Mouse (Mus musculus): ENCODE results near the gene Rad51d. TPM values are rescaled to one million over a fixed set of nuclear protein-coding genes. Genes with fewer than 3 reads are reported as not detected.

The Rad51d gene
- 11.3 and 12.3 TPM in 2 replicates for polyA plus RNA-seq (2012; rRNA removed)

DNA sequence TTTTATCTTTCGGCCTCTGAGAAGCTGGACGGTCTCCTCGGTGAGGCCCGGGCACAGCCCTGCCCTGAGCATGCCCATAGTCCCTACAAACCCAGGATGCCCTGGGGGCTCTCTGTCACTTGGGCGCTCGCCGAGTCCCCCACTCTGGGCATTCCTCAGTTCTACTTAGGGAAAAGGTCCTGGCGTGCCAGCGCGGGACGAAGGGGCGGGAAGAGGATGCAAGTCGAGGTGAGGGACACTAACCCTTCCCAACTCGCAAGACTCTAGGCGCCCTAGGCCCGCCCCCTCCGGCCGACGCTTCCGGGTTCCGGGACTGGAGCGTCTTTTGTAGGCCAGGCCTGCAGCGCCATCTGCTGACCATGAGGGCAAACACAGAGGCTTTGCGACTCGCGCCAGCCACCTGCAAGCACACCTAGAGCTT is at the start of gene Rad51d:
TSS of gene Rad51d (minus strand) at position 273 of the 421 bp plus-strand sequence.

DNA sequence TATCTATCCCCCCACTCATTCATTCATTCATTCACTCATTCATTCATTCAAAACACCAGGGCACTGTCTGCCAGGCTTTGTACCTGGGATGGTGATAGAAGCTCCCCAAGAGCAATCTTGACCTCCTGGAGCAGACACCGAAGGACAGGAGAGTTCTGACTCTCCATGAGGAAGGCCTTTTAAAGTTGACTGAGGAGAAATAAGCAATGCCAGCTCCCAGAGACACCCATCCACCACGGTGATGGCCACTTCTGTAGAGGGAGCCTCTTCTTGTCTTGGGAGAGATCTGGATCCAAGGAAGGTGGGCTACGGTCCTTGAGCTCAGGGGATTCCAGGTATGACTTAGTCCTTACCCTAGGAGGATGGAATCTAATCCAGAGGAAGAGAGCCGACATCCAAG is 19.8 kb upstream of the Rad51d start, which contains the start of gene Unc45b:
TSS of gene Unc45b (plus strand) at position 301 of the 400 bp plus-strand sequence.

DNA sequence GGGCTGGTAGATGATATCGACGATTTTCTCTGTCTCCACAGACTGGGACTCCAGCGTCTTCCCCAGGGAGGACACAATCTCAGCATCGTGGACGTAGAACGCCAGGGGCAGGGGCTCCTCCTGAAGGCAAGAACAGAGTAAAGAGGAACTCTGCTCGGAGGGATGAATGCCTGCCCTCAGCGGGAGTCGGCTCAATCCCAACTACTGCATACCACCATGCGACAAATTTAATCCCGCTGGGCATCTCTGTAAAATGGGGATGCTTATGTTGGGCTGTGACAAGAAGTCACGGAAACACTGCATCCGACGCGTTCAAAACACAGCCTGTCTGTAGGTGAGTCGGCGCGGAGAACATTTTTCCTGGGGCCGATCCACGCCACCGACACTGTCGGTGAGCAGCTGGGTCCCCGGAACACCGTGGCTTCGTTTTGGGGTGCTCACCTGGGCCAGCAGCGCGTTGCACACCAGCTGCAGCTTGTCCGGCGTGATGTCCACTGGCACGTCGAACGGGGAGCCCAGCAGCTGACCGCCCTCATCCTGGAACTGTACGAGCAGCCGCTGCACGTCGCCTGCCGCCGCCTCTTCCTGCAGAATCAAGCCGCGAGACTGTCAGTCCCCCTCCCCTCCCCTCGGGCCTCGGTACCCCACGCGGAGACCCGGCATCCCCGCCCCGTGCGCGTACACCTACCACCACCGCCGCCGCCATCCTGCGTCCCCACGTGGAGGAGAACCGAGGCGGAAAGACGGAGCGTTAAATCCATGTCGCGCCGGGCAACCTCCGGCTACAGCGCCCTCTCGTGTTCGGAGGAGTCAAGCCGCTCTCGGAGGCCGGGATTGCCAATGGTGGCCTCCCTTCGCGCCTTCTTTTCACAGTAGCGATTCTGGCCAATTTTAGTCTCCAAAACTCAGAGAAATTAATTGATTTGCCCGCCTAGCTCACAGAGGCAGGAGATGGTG is 17.5 kb upstream of the Rad51d start, which contains the start of gene Nle1:
TSS of gene Nle1 (minus strand) at position 761 of the 957 bp plus-strand sequence.

GRCm38 (mm10) chr11:82891936-82892335 is 1.5 kb upstream of the Rad51d start, which contains the start of gene Fndc8:
Fndc8 (plus strand) TSS chr11:82892124.

GRCm38 (mm10) chr11:82871031-82871446 is 19.4 kb downstream of the Rad51d start, which contains the start of gene Rffl:
Rffl (minus strand) TSS chr11:82871210.

Other genes starting within 250 kb of the Rad51d start
- gene Cct6b, start 126.3 kb downstream of the Rad51d start, polyA plus RNA-seq (2012; rRNA removed), result 0.25 TPM in 2 replicates
- gene Zfp830, start 126.3 kb downstream of the Rad51d start, polyA plus RNA-seq (2012; rRNA removed), result 16.0 and 17.5 TPM in 2 replicates
- gene Lig3, start 109.5 kb downstream of the Rad51d start, polyA plus RNA-seq (2012; rRNA removed), result 37.2 and 37.7 TPM in 2 replicates
- 3.9 and 4.7 TPM in 2 replicates for gene Rffl, start 19.4 kb downstream of the Rad51d start, polyA plus RNA-seq (2012; rRNA removed)
- 0.03 TPM in 1 of 2 replicates, not detected in the other for gene Fndc8, start 1.5 kb upstream of the Rad51d start, polyA plus RNA-seq (2012; rRNA removed)
- 70.7 and 73.3 TPM in 2 replicates for gene Nle1, start 17.8 kb upstream of the Rad51d start, polyA plus RNA-seq (2012; rRNA removed)
- gene Unc45b, start 19.9 kb upstream of the Rad51d start, polyA plus RNA-seq (2012; rRNA removed), result 1.7 and 2.4 TPM in 2 replicates
- 2.0 and 2.3 TPM in 2 replicates for gene Slfn5, start 60.7 kb upstream of the Rad51d start, polyA plus RNA-seq (2012; rRNA removed)
- 1.1 and 1.6 TPM in 2 replicates for gene Slfn9, start 101.2 kb upstream of the Rad51d start, polyA plus RNA-seq (2012; rRNA removed)
- 0.28 and 0.32 TPM in 2 replicates for gene Slfn8, start 130.2 kb upstream of the Rad51d start, polyA plus RNA-seq (2012; rRNA removed)
- gene Slfn2, start 174.5 kb upstream of the Rad51d start, polyA plus RNA-seq (2012; rRNA removed), result 1.00 and 1.4 TPM in 2 replicates
- gene Slfn1, start 226.2 kb upstream of the Rad51d start, polyA plus RNA-seq (2012; rRNA removed), result 0.10 and 0.13 TPM in 2 replicates